Mouse (Mus musculus) CH12.LX (cell line): ENCODE results near the gene Sf3b4. TPM values are rescaled to one million over a fixed set of nuclear protein-coding genes. Genes with fewer than 3 reads are reported as not detected.
A peak's percentile ranks its signal among the peaks of the same experiment; 100 is the strongest.

Source experiments
- DNase-seq: peaks from one replicate; pipeline ENCODE4 v3.0.0-alpha.2; 2013; ENCODE audit errors: extremely low read depth
- H3K27ac ChIP-seq: 2 replicates; pipeline ENCODE4 v1.5.1; 2012; ENCODE audit warnings: low read depth, mild to moderate bottlenecking, control low read depth, moderate library complexity; ENCODE audit not compliant: insufficient read depth
- H3K27me3 ChIP-seq: replicated peaks from 2 replicates; pipeline ENCODE3; 2012; ENCODE audit warnings: inconsistent platforms
- H3K36me3 ChIP-seq, 2 experiments: replicated peaks in 1 of 2; 2 replicates each; pipeline versions ENCODE3 to v1.6.1; 2012; ENCODE audit warnings: inconsistent platforms in 1 of 2, low read length in 1 of 2, mild to moderate bottlenecking in 1 of 2, mixed read lengths in 1 of 2, moderate library complexity in 1 of 2; ENCODE audit not compliant: control insufficient read depth in 1 of 2, insufficient read depth in 1 of 2
- H3K4me1 ChIP-seq, 2 experiments: 2 replicates each; pipeline ENCODE4 v1.6.1; 2012; ENCODE audit warnings: inconsistent platforms in 1 of 2, moderate library complexity in 1 of 2; ENCODE audit not compliant: insufficient read depth in 2 of 2, control insufficient read depth in 1 of 2
- H3K4me2 ChIP-seq: 2 replicates; pipeline ENCODE4 v1.6.1; 2012; ENCODE audit warnings: low read depth, mild to moderate bottlenecking, control low read depth; ENCODE audit not compliant: poor library complexity, insufficient read depth, severe bottlenecking
- H3K4me3 ChIP-seq, 3 experiments: fragments of 150-350 bp in 1 of 3; sonication (generic) in 1 of 3; replicated peaks in 1 of 3; 2 replicates each; pipeline versions ENCODE3 to v1.5.1; 2011 to 2012; ENCODE audit warnings: low read depth in 2 of 3, low read length in 2 of 3, mild to moderate bottlenecking in 2 of 3, moderate library complexity in 2 of 3, control low read depth in 1 of 3, improper control_type of control experiment in 1 of 3, inconsistent platforms in 1 of 3, mixed read lengths in 1 of 3; ENCODE audit not compliant: poor library complexity in 1 of 3
- H3K79me2 ChIP-seq: replicated peaks from 2 replicates; pipeline ENCODE4 v1.6.1; 2012; ENCODE audit warnings: mild to moderate bottlenecking, moderate library complexity; ENCODE audit not compliant: control insufficient read depth, poor library complexity, insufficient read depth, severe bottlenecking; ENCODE audit errors: extremely low read depth
- H3K9ac ChIP-seq: 2 replicates; pipeline ENCODE4 v1.6.1; 2012; ENCODE audit warnings: low read depth, mild to moderate bottlenecking, control low read depth, moderate library complexity; ENCODE audit not compliant: insufficient read depth
- H3K9me3 ChIP-seq: replicated peaks from 2 replicates; pipeline ENCODE3; 2012; ENCODE audit warnings: low read length, inconsistent platforms, mixed read lengths
- BHLHE40 ChIP-seq: IDR thresholded peaks from 2 replicates; pipeline ENCODE4 v1.6.1; 2011; ENCODE audit warnings: mild to moderate bottlenecking, low read depth, low read length, improper control_type of control experiment
- CHD1 ChIP-seq: IDR thresholded peaks from 2 replicates; pipeline ENCODE4 v1.6.1; 2012; ENCODE audit warnings: low read depth, low read length, improper control_type of control experiment, inconsistent platforms
- CHD2 ChIP-seq: IDR thresholded peaks from 2 replicates; pipeline ENCODE4 v1.6.1; 2011; ENCODE audit warnings: low read length, improper control_type of control experiment
- CTCF ChIP-seq, 2 experiments: IDR thresholded peaks in 1 of 2; conservative IDR thresholded peaks in 1 of 2; 2 replicates each; pipeline ENCODE4 v1.5.1; 2011 to 2012; ENCODE audit warnings: low read depth in 2 of 2, low read length in 2 of 2, improper control_type of control experiment in 1 of 2, inconsistent platforms in 1 of 2, mild to moderate bottlenecking in 1 of 2, moderate library complexity in 1 of 2
- E2F4 ChIP-seq: IDR thresholded peaks from 2 replicates; pipeline ENCODE4 v1.6.1; 2011; ENCODE audit warnings: low read depth, low read length, improper control_type of control experiment; ENCODE audit not compliant: insufficient replicate concordance
- ELF1 ChIP-seq: IDR thresholded peaks from 2 replicates; pipeline ENCODE4 v1.6.1; 2014; ENCODE audit warnings: low read depth, mild to moderate bottlenecking, inconsistent platforms, low read length, improper control_type of control experiment
- ETS1 ChIP-seq: conservative IDR thresholded peaks from 2 replicates; pipeline ENCODE4 v1.6.1; 2012; ENCODE audit warnings: low read depth, mild to moderate bottlenecking, inconsistent platforms, low read length, improper control_type of control experiment, moderate library complexity
- GABPA ChIP-seq: IDR thresholded peaks from 2 replicates; pipeline ENCODE4 v1.6.1; 2012; ENCODE audit warnings: low read depth, low read length, improper control_type of control experiment, inconsistent platforms; ENCODE audit not compliant: insufficient replicate concordance
- HCFC1 ChIP-seq: IDR thresholded peaks from 2 replicates; pipeline ENCODE4 v1.6.1; 2012; ENCODE audit warnings: low read depth, mild to moderate bottlenecking, inconsistent platforms, low read length, improper control_type of control experiment
- IRF4 ChIP-seq: IDR thresholded peaks from 2 replicates; pipeline ENCODE4 v1.6.1; 2014; ENCODE audit warnings: low read depth, mild to moderate bottlenecking, inconsistent platforms, low read length, improper control_type of control experiment
- KAT2A ChIP-seq: IDR thresholded peaks from 2 replicates; pipeline ENCODE4 v1.6.1; 2012; ENCODE audit warnings: low read length, improper control_type of control experiment, inconsistent platforms; ENCODE audit not compliant: insufficient replicate concordance
- MAFK ChIP-seq: IDR thresholded peaks from 2 replicates; pipeline ENCODE4 v1.6.1; 2011; ENCODE audit warnings: low read length, improper control_type of control experiment; ENCODE audit not compliant: insufficient replicate concordance
- MEF2A ChIP-seq: IDR thresholded peaks from 2 replicates; pipeline ENCODE4 v1.6.1; 2014; ENCODE audit warnings: low read depth, mild to moderate bottlenecking, inconsistent platforms, low read length, improper control_type of control experiment, borderline replicate concordance
- MXI1 ChIP-seq: IDR thresholded peaks from 2 replicates; pipeline ENCODE4 v1.6.1; 2011; ENCODE audit warnings: mild to moderate bottlenecking, low read depth, low read length, improper control_type of control experiment
- NELFE ChIP-seq: IDR thresholded peaks from 2 replicates; pipeline ENCODE4 v1.6.1; 2011; ENCODE audit warnings: low read depth, low read length, improper control_type of control experiment
- NRF1 ChIP-seq: IDR thresholded peaks from 2 replicates; pipeline ENCODE4 v1.6.1; 2014; ENCODE audit warnings: low read depth, mild to moderate bottlenecking, inconsistent platforms, low read length, improper control_type of control experiment, moderate library complexity
- PAX5 ChIP-seq: IDR thresholded peaks from 2 replicates; pipeline ENCODE4 v1.6.1; 2012; ENCODE audit warnings: low read length, inconsistent platforms, mixed read lengths
- POLR2A ChIP-seq: IDR thresholded peaks from 2 replicates; pipeline ENCODE4 v1.6.1; 2011; ENCODE audit warnings: low read depth, mild to moderate bottlenecking, improper control_type of control experiment, low read length
- POLR2AphosphoS2 ChIP-seq: IDR thresholded peaks from 2 replicates; pipeline ENCODE4 v1.6.1; 2011; ENCODE audit warnings: low read depth, low read length, improper control_type of control experiment
- RCOR1 ChIP-seq: conservative IDR thresholded peaks from 2 replicates; pipeline ENCODE4 v1.6.1; 2012; ENCODE audit warnings: low read depth, mild to moderate bottlenecking, inconsistent platforms, low read length, improper control_type of control experiment
- SMC3 ChIP-seq: IDR thresholded peaks from 2 replicates; pipeline ENCODE4 v1.6.1; 2011; ENCODE audit warnings: low read depth, low read length, improper control_type of control experiment
- TBP ChIP-seq: conservative IDR thresholded peaks from 2 replicates; pipeline ENCODE4 v1.6.1; 2011; ENCODE audit warnings: low read depth, low read length, improper control_type of control experiment
- USF2 ChIP-seq: conservative IDR thresholded peaks from 2 replicates; pipeline ENCODE4 v1.6.1; 2011; ENCODE audit warnings: low read depth, low read length, improper control_type of control experiment
- dilution Hi-C: fragments of 300-500 bp; cut with MboI; formaldehyde crosslinking; loops from 2 replicates; pipeline ENCODE4 v1.14.3; 2020; ENCODE audit warnings: low sequenced_read_pairs; ENCODE audit not compliant: extremely low pct_unique_long_range_greater_than_20kb, extremely low pct_ligation_motif_present
- in situ Hi-C: fragments of 300-500 bp; cut with MboI; formaldehyde crosslinking; loops from 3 replicates; pipeline ENCODE4 v1.14.3; 2019; ENCODE audit warnings: low sequenced_read_pairs, low pct_ligation_motif_present, low pct_unique_long_range_greater_than_20kb, mixed read lengths
- polyA plus RNA-seq: library from polyadenylated mRNA; unstranded; fragments of >175 nt; gene quantifications from 2 replicates; pipeline ENCODE4 v1.2.1, GENCODE M21; 2012; ENCODE audit warnings: low read depth; ENCODE audit not compliant: insufficient read length
- total RNA-seq, 2 experiments: library from RNA; depleted of rRNA; stranded (reverse); fragments of 300-350 nt in 1 of 2; fragments of >200 nt in 1 of 2; gene quantifications; 2 replicates each; pipeline ENCODE4 v1.2.3; 2012 to 2014

Gene Sf3b4
- total and polyA plus RNA-seq, 3 experiments, result 38.1 to 147 (median 47.9) TPM

DNA sequence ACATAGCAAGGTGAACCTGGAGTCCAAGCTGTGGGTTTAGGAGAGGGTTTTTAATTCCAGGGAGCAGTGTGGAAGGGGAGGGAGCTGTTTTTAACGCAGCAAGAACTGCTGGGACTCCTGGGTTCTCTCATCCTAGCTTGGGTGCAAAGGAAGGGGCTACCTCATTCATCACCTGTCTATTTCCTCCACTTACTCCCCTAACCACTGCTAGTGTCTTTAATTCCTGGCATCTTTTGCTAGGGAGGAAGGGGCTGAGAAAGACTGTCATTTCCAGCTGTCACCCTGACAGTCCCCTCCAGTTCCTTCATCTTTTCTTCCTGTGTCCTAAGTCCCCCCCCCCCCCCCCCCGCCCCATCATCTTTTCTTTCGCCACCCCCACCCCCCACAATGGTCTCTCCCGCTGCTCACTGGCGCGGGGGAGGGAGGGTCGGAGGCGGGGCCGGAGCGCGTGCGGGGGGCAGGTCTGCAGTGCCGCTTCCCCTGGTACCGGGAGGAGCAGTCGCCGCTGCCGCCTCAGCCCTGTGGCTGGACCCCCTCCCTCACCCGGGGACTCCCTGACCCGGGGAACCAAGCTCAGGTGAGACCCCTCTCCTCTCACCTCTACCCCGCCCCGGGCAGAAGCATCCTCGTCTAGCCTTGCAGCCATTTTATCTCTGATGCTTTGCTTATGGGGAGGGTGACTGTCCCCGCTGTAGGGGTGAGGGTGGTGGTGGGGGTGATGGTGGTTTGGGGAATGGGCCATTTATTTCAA, 8.8 kb downstream of the Sf3b4 start, which contains the start of gene Sv2a (continued):
- TF ChIP-seq USF2 (no peak), BHLHE40 (peak; percentile 48), NRF1 (no peak), NELFE (peak; percentile 56; the same call in 1 of the 2 replicates), CTCF (conservative IDR thresholded peaks at IDR 0.05 in 1 of 2, IDR thresholded peaks at IDR 0.05 in 1 of 2; ENCODE audit: low read depth in 2 of 2, low read length in 2 of 2) (no peak), HCFC1 (0 out of 2 replicates have a peak, but pooled peaks have one; percentile 15), KAT2A (no peak), SMC3 (no peak), ELF1 (no peak), GABPA (no peak), MEF2A (no peak), POLR2A (peak; percentile 27; the same call in 1 of the 2 replicates), RCOR1 (no peak), TBP (no peak), MXI1 (no peak)

DNA sequence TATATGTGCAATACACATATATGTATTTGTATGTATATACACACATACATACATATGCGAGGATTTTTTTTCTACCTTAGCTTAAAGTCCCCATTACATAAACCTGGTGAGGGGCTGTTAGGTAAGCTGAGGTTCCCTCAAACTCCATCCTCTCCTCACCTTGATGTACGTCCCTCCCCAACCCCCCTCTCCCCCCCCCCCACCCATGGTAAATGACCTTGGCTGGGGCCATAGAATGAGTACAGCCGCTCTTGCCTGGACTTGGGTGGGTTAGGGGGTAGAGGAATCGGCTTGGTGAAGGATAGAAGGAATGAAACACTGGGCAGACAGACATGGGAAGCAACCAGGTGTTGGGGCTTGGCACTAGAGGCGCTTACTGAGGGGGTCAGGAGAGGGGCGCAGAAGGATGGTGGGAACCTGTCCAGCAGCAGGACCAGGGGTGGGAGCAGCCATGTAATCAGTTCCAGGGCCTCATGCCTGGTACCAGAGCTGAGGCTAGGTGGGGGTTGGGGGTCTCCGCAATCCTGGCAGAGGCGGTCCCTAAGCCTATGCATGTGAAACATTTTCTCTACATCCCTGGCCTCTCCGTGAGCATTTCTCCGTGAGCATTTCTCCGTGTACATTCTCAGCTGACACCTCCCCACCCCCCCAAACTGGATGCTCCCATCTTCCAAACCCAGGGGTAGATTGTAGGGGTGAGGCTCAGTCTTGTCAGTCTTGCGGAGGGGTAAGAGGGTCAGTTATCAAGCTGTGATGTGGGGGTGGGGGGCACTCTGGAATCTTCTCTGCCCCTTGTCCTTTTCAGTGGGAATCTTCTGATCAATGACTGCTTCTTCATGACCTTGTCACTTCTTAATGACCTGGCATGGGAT, 9.6 kb downstream of the Sf3b4 start:
- Histone ChIP-seq H3K4me1 (peaks cover 5 to 21% of the 10 kb centered on the region in 2 experiments; a peak in 3 of 4 replicates), H3K4me2 (peak overlapping the region; percentile 90), H3K79me2 (no peaks in the 10 kb centered on the region), H3K36me3 (peaks cover 12 to 44% of the 10 kb centered on the region in 2 experiments), H3K4me3 (peak overlapping the region in 2 of 3 experiments; percentile 56 to 59), H3K9ac (peak overlapping the region; percentile 12; the same call in 1 of the 2 replicates), H3K27me3 (no peaks in the 10 kb centered on the region), H3K27ac (no peak overlapping the region), H3K9me3 (no peaks in the 10 kb centered on the region)
- dilution Hi-C loops, result no loop called here
- in situ Hi-C loops, result no loop called here
- no peak for DNase-seq
- TF ChIP-seq POLR2AphosphoS2 (no peak), MAFK (no peak), CHD1 (no peak), USF2 (no peak), PAX5 (no peak), POLR2A (no peak), CTCF (conservative IDR thresholded peaks at IDR 0.05 in 1 of 2, IDR thresholded peaks at IDR 0.05 in 1 of 2; ENCODE audit: low read depth in 2 of 2, low read length in 2 of 2) (no peak), HCFC1 (no peak), CHD2 (no peak), IRF4 (no peak), E2F4 (no peak), ETS1 (no peak)
